Mouse (Mus musculus) midbrain, embryonic 16.5 days (tissue): Measurements from ENCODE around the gene Pqlc3. TPM values are rescaled to one million over a fixed set of nuclear protein-coding genes. Genes with fewer than 3 reads are reported as not detected.
A peak's percentile ranks its signal among the peaks of the same experiment; 100 is the strongest.
"Not testable (repeated sequence)": the region's sequence is repeated elsewhere in the genome, so short reads cannot be mapped to it uniquely, and the experiment has no call there.

Source experiments
- ATAC-seq: fragments of 200-750 bp; cut with Nextera tagmentation; 2 replicates; pipeline ENCODE4 v1.8.0; 2017; ENCODE audit warnings: moderate TSS enrichment
- H3K27ac ChIP-seq: fragments of 300-500 bp; sonication (generic); 2 replicates; pipeline ENCODE4 v1.5.1; 2014; ENCODE audit warnings: mild to moderate bottlenecking, low read length, mixed read lengths
- H3K27me3 ChIP-seq: fragments of 300-500 bp; sonication (generic); 2 replicates; pipeline ENCODE4 v1.6.1; 2014; ENCODE audit warnings: low read depth, low read length, mixed read lengths; ENCODE audit not compliant: control insufficient read depth, insufficient read depth
- H3K36me3 ChIP-seq: fragments of 300-500 bp; sonication (generic); 2 replicates; pipeline ENCODE4 v1.6.1; 2014; ENCODE audit warnings: mild to moderate bottlenecking, low read length, moderate library complexity, mixed read lengths; ENCODE audit not compliant: control insufficient read depth, insufficient read depth
- H3K4me1 ChIP-seq: fragments of 300-500 bp; sonication (generic); 2 replicates; pipeline ENCODE4 v1.6.1; 2014; ENCODE audit warnings: mild to moderate bottlenecking, low read length, mixed read lengths; ENCODE audit not compliant: control insufficient read depth, insufficient read depth
- H3K4me2 ChIP-seq: fragments of 300-500 bp; sonication (generic); 2 replicates; pipeline ENCODE4 v1.6.1; 2014; ENCODE audit warnings: mild to moderate bottlenecking, low read length, mixed read lengths
- H3K4me3 ChIP-seq: fragments of 300-500 bp; sonication (generic); 2 replicates; pipeline ENCODE4 v1.5.1; 2014; ENCODE audit warnings: low read depth, mild to moderate bottlenecking, low read length, moderate library complexity, mixed read lengths
- H3K9ac ChIP-seq: fragments of 300-500 bp; sonication (generic); 2 replicates; pipeline ENCODE4 v1.6.1; 2014; ENCODE audit warnings: low read depth, low read length, mixed read lengths
- H3K9me3 ChIP-seq: fragments of 300-500 bp; sonication (generic); replicated peaks from 2 replicates; pipeline ENCODE4 v1.6.1; 2014; ENCODE audit warnings: mild to moderate bottlenecking, low read length, mixed read lengths; ENCODE audit not compliant: control insufficient read depth, poor library complexity, severe bottlenecking
- WGBS: fragments of 180-500 bp; shearing (Covaris S2); extraction: QIAGEN DNeasy Blood & Tissue Kit; methylation state at CpG from one replicate; pipeline ENCODE4 v1.1.7; 2014; 5-methylcytosine and 5-hydroxymethylcytosine counted together
- polyA plus RNA-seq: library from polyadenylated mRNA; unstranded; fragments of >200 nt; fragmentation: Nextera tagmentation; extraction: Ambion mirVana; gene quantifications from 2 replicates; pipeline ENCODE4 v1.2.1, GENCODE M21; 2015

Pqlc3 gene
- polyA plus RNA-seq, 1 experiment from 2014 or later = 1.3 TPM

DNA sequence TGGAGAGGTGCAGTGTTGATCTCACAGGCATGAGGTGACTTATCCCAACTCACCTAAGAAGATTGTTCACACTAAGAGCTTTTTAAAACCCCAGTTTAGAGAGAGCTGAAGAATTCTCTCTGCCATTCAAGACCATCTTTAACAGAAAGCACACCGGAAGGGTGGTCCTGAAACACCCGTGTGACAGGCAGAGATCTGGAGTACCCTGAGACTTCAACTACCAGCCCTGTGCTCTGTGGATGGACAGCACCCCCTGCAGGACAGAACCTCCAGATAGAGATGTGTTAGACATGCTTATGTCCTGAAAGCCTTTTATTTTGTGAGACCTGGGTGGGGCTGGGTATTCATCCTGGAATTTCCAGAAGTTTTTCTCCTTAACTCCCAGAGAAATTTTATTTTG lies 34.9 kb upstream of the Pqlc3 start:
- H3K9ac ChIP-seq = no peak overlapping the region
- peaks cover 14% of the 10 kb centered on the region; the same call in 1 of the 2 replicates for H3K4me1 ChIP-seq
- H3K4me3 ChIP-seq = no peak overlapping the region
- no peaks in the 10 kb centered on the region for H3K9me3 ChIP-seq
- no peaks in the 10 kb centered on the region for H3K36me3 ChIP-seq
- no peak overlapping the region for H3K27ac ChIP-seq
- H3K4me2 ChIP-seq = no peak overlapping the region
- H3K27me3 ChIP-seq = no peaks in the 10 kb centered on the region
- no peak for ATAC-seq
- 64% methylated on average over 2 of the region's 2 CpGs for WGBS

DNA sequence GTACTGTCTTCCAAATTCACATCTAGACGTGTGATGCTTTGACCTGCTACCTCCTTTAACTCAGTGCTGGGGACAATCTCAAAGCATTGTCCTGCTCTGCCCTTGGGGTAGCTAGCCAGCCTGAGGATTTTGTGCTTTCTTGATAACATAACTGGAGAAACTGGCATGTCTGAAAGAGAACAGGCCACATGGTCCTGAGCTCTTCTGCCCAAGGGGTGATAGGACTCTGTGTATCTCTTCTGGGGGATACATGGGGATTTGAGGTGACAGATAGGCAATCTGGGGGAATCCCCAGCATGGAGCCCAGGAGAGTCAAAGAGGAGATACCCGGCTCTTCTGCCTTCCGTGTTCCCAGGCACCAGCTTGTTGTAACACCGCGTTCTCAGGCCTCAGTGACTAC lies 34.5 kb upstream of the Pqlc3 start:
- Histone ChIP-seq H3K27me3 (no peaks in the 10 kb centered on the region), H3K4me3 (no peak overlapping the region), H3K4me1 (peaks cover 14% of the 10 kb centered on the region; the same call in 1 of the 2 replicates), H3K36me3 (no peaks in the 10 kb centered on the region), H3K9me3 (no peaks in the 10 kb centered on the region), H3K27ac (no peak overlapping the region), H3K9ac (no peak overlapping the region), H3K4me2 (no peak overlapping the region)
- 82% methylated on average over 5 of the region's 5 CpGs for WGBS
- no peak for ATAC-seq

DNA sequence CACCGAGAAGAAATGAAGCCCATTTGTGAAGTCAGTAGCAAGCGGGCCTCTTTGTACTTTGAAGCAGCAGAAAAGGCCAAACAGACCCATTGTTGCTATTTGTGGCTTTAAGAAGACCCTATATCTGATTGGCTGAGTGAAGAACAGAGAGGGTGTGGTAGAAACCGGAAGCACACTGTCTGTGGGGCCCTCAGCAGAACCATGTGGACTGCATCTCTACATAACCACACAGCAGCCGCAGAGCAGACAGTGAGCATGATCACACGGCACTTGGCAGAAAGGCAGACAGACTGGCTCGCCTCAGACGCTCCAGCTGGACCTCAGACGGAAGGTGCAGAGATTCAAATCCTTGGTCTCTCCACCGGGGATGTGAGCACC lies 33.2 kb upstream of the Pqlc3 start:
- no peak overlapping the region for H3K27ac ChIP-seq
- 75% methylated on average over 9 of the region's 9 CpGs for WGBS
- 0 out of 2 replicates have a peak overlapping the region, but pooled peaks have one; percentile 8 for H3K9ac ChIP-seq
- H3K9me3 ChIP-seq = no peaks in the 10 kb centered on the region
- peaks cover 14% of the 10 kb centered on the region; the same call in 1 of the 2 replicates for H3K4me1 ChIP-seq
- no peak overlapping the region for H3K4me3 ChIP-seq
- H3K27me3 ChIP-seq = no peaks in the 10 kb centered on the region
- no peak overlapping the region for H3K4me2 ChIP-seq
- peak; percentile 6; the same call in 1 of the 2 replicates for ATAC-seq
- H3K36me3 ChIP-seq = no peaks in the 10 kb centered on the region

DNA sequence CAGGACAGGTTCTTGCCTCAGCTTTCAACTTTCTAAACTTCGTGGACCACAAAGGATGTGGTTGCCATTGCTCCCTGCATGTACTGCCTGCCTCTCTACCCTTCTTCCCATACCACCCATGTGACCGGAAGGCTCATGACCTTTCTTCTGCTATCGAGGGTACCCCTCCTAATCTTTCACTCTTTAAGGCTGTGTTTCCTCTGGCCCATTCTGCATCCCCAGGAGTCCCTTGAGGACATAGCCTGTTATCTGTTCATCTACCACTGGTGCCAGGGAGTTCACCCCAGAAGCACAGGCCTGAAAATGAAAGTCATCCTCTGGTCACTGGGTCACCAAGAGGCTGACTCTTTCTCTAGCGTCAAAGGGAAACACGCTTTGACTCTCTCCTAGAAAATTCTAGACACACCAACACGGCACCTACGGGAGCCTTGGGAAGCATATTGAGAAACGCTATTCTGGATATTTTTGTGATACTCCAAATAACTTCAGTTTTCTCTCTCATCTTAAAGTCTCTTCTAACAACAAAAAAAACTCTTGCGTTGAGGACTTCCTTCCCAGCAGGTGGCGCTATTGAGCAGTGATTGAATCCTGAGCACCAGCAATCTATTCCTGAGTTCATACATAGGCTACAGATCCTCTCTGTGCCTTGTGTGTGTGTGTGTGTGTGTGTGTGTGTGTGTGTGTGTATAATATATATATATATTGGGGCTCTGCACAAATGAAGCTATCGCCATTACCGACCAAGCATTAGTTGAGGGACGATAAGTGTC lies 32.7 kb upstream of the Pqlc3 start:
- H3K4me3 ChIP-seq = no peak overlapping the region
- peak; percentile 59; the same call in 1 of the 2 replicates for ATAC-seq

DNA sequence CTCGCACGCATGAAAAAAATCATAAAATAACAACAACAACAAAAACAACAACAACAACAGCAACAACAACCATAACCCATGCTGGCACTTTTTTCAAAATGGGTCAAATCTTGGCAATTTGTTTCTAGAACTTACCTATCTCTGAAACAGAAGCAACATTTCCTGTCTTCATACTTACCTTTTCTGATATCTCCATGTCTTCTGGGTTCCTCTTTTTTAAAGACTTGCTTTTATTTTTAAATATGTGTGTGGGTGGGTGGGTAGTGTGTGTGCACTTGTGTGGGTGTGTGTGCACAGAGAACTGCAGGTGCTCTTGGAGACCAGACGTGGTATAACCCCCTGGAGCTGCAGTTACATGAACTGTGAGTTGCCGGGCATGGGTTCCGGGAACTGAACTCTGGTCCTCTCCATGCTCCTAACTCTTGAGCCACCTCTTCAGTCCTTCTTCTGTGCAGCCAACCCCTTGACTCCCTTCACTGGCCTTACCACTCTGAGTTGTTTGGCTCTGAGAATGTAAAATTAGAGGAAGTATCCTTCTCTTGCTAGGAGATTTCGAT lies 24.4 kb upstream of the Pqlc3 start:
- 89% methylated on average over 6 of the region's 6 CpGs for WGBS
- Histone ChIP-seq H3K36me3 (no peaks in the 10 kb centered on the region), H3K27ac (no peak overlapping the region), H3K9me3 (no peaks in the 10 kb centered on the region), H3K27me3 (no peaks in the 10 kb centered on the region), H3K4me1 (no peaks in the 10 kb centered on the region), H3K4me2 (no peak overlapping the region), H3K9ac (no peak overlapping the region), H3K4me3 (no peak overlapping the region)
- no peak for ATAC-seq

More for the DNA sequence above, 32.7 kb upstream of the Pqlc3 start:
- H3K9me3 ChIP-seq = no peaks in the 10 kb centered on the region
- 42% methylated on average over 13 of the region's 13 CpGs for WGBS
- H3K36me3 ChIP-seq = no peaks in the 10 kb centered on the region
- no peak overlapping the region for H3K9ac ChIP-seq
- H3K4me1 ChIP-seq = peaks cover 14% of the 10 kb centered on the region; the same call in 1 of the 2 replicates
- no peak overlapping the region for H3K4me2 ChIP-seq
- H3K27ac ChIP-seq = no peak overlapping the region
- no peaks in the 10 kb centered on the region for H3K27me3 ChIP-seq

DNA sequence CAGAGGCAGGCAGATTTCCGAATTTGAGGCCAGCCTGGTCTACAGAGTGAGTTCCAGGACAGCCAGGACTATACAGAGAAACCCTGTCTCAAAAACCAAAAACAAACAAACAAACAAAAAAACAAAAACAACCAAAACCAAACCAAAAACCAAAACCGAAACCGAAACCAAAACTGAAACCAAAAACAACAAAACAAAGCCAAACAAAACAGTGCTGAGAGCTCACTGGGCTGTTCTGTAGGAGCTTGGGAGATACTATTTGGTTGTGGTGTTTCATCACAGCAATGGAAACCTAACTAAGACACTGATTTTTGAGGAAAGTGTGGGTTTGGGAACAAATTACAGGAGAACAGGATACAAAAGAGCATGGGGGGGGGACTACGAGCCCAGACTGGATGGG lies 21.9 kb upstream of the Pqlc3 start:
- Histone ChIP-seq H3K4me1 (no peaks in the 10 kb centered on the region), H3K4me2 (no peak overlapping the region), H3K27ac (no peak overlapping the region), H3K9ac (no peak overlapping the region), H3K4me3 (no peak overlapping the region), H3K27me3 (no peaks in the 10 kb centered on the region), H3K36me3 (no peaks in the 10 kb centered on the region), H3K9me3 (no peaks in the 10 kb centered on the region)
- ATAC-seq = no peak
- 82% methylated on average over 4 of the region's 4 CpGs for WGBS

DNA sequence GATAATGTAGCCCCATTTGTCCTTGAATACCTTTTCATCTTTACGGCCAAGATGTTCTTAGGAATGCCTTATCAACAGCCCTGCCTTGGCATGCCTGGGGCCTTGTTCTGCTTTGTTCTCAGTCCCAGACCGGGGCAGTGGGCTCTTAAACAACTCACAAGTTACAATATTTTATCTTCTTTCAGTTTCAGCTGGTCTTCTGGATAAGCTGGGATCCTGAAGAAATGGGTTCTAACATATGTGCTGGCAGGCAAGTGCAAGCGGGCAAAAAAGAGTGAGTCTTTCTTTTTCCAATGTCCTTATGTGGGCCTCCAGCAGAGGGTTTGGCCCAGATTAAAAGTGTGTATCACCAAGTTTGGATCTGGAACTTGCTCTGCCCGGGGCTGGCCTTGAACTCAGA lies 20.9 kb upstream of the Pqlc3 start:
- not testable (repeated sequence) for ATAC-seq, H3K4me1 ChIP-seq, H3K4me3 ChIP-seq, H3K9me3 ChIP-seq, H3K27ac ChIP-seq, H3K36me3 ChIP-seq, H3K9ac ChIP-seq, H3K27me3 ChIP-seq, H3K4me2 ChIP-seq
- WGBS = 90% methylated on average over 4 of the region's 4 CpGs

DNA sequence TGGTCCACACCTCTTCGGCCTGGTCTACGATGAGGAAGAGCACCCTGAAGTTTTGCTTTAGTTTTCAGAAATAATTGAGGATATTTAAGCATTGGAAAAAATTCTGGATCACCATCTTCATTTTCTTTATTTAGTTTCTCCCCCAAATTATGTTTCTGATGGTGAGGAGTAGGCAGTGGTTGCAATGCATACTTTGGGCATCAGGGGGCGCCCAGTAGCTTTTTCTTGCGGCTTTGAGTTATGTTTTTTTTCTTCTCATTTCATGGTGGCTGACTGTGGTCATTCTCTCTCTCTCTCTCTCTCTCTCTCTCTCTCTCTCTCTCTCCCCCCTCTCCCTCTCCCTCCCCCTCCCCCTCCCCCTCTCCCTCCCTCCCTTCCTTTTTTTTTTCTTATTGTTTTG lies 18.3 kb upstream of the Pqlc3 start:
- H3K27ac ChIP-seq = no peak overlapping the region
- H3K36me3 ChIP-seq = no peaks in the 10 kb centered on the region
- no peak for ATAC-seq
- H3K27me3 ChIP-seq = no peaks in the 10 kb centered on the region
- H3K4me2 ChIP-seq = no peak overlapping the region
- no peaks in the 10 kb centered on the region for H3K4me1 ChIP-seq
- no peaks in the 10 kb centered on the region for H3K9me3 ChIP-seq
- WGBS = 34% methylated on average over 4 of the region's 4 CpGs
- no peak overlapping the region for H3K4me3 ChIP-seq
- no peak overlapping the region for H3K9ac ChIP-seq

DNA sequence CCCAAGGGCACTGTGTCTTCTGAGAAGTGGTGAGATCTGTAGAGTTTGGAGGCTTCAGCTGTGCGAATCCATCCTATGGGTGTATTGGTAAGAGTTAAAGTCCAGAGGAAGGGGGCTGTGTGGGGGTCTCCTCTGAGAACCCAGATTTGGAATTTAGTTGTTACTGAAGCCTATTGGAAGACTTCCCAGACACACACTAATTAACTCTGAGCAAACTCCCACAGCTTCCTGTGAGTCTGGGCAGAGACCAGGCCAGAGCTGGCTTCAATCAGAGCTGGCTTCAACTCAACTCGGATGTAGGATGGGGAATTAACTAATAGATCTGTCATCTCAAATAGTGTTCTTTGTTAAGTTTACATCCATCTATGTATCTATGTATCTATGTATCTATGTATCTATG lies 15.5 kb upstream of the Pqlc3 start:
- WGBS = 84% methylated on average over 2 of the region's 2 CpGs
- H3K9me3 ChIP-seq = no peaks in the 10 kb centered on the region

More for the DNA sequence above, 15.5 kb upstream of the Pqlc3 start:
- ATAC-seq = no peak
- Histone ChIP-seq H3K4me2 (no peak overlapping the region), H3K4me3 (no peak overlapping the region), H3K27ac (no peak overlapping the region), H3K4me1 (peaks cover 7% of the 10 kb centered on the region; the same call in 1 of the 2 replicates), H3K27me3 (no peaks in the 10 kb centered on the region), H3K36me3 (no peaks in the 10 kb centered on the region), H3K9ac (no peak overlapping the region)
